Mouse (Mus musculus) left cerebral cortex, adult 11 months (tissue): ENCODE results near the gene Olfr825.
"Not testable (repeated sequence)": the region's sequence is repeated elsewhere in the genome, so short reads cannot be mapped to it uniquely, and the experiment has no call there.

ENCODE experiments used
- DNase-seq: peaks from one replicate; pipeline ENCODE4 v3.0.0; 2022; ENCODE audit warnings: low spot score

Gene Olfr825

GRCm38 (mm10) chr10:130166666-130167065 is at the start of gene Olfr825:
Olfr825 (minus strand) TSS chr10:130166766.
- no peak for DNase-seq

GRCm38 (mm10) chr10:130214303-130214702 is 47.7 kb upstream of the Olfr825 start, which contains the start of gene Olfr827:
Olfr827 (minus strand) TSS chr10:130214403.
- DNase-seq = no peak

GRCm38 (mm10) chr10:130184086-130184485 is 17.5 kb upstream of the Olfr825 start, which contains the start of gene Olfr826:
Olfr826 (minus strand) TSS chr10:130184186.
- DNase-seq = no peak

GRCm38 (mm10) chr10:130165196-130165595 is 1.4 kb downstream of the Olfr825 start:
- no peak for DNase-seq

- no peak for DNase-seq
These were observed 22.4 kb downstream of the Olfr825 start for GRCm38 (mm10) chr10:130144121-130144520.

GRCm38 (mm10) chr10:130142481-130142880 is 24.1 kb downstream of the Olfr825 start:
- DNase-seq = not testable (repeated sequence)

- DNase-seq = no peak
These were observed 31.8 kb downstream of the Olfr825 start for GRCm38 (mm10) chr10:130134811-130135210.

GRCm38 (mm10) chr10:130129900-130130299 is 36.7 kb downstream of the Olfr825 start, which contains the start of gene Olfr824:
Olfr824 (minus strand) TSS chr10:130130000.
- DNase-seq = not testable (repeated sequence)

GRCm38 (mm10) chr10:130116045-130116444 is 50.5 kb downstream of the Olfr825 start:
- DNase-seq = not testable (repeated sequence)

GRCm38 (mm10) chr10:130115283-130115682 is 51.3 kb downstream of the Olfr825 start, which contains the start of gene Olfr823:
Olfr823 (minus strand) TSS chr10:130115383.
- not testable (repeated sequence) for DNase-seq
